Mouse (Mus musculus) neural tube, embryonic 15.5 days (tissue): ENCODE data around the gene Amz2. TPM values are rescaled to one million over a fixed set of nuclear protein-coding genes. Genes with fewer than 3 reads are reported as not detected.

Source experiments
- ATAC-seq: fragments of 200-750 bp; cut with Nextera tagmentation; 2 replicates; pipeline ENCODE4 v1.8.0; 2017; ENCODE audit warnings: mild to moderate bottlenecking, moderate TSS enrichment, moderate library complexity; ENCODE audit not compliant: low FRiP score
- H3K27ac ChIP-seq: fragments of 300-500 bp; sonication (generic); replicated peaks from 2 replicates; pipeline ENCODE4 v1.5.1; 2015; ENCODE audit warnings: mild to moderate bottlenecking, inconsistent platforms
- H3K27me3 ChIP-seq: fragments of 300-500 bp; sonication (generic); replicated peaks from 2 replicates; pipeline ENCODE4 v1.6.1; 2015; ENCODE audit warnings: inconsistent platforms
- H3K36me3 ChIP-seq: fragments of 300-500 bp; sonication (generic); 2 replicates; pipeline ENCODE4 v1.6.1; 2015; ENCODE audit warnings: inconsistent platforms
- H3K4me1 ChIP-seq: fragments of 300-500 bp; sonication (generic); 2 replicates; pipeline ENCODE4 v1.6.1; 2015; ENCODE audit warnings: inconsistent platforms
- H3K4me2 ChIP-seq: fragments of 300-500 bp; sonication (generic); 2 replicates; pipeline ENCODE4 v1.6.1; 2015; ENCODE audit warnings: inconsistent platforms, mild to moderate bottlenecking, moderate library complexity
- H3K4me3 ChIP-seq: fragments of 300-500 bp; sonication (generic); replicated peaks from 2 replicates; pipeline ENCODE4 v1.5.1; 2015; ENCODE audit warnings: mild to moderate bottlenecking, inconsistent platforms
- H3K9ac ChIP-seq: fragments of 300-500 bp; sonication (generic); replicated peaks from 2 replicates; pipeline ENCODE4 v1.6.1; 2015; ENCODE audit warnings: mild to moderate bottlenecking, inconsistent platforms
- H3K9me3 ChIP-seq: fragments of 300-500 bp; sonication (generic); replicated peaks from 2 replicates; pipeline ENCODE4 v1.6.1; 2016; ENCODE audit warnings: inconsistent platforms
- WGBS: fragments of 180-500 bp; shearing (Covaris S2); methylation state at CpG from one replicate; pipeline ENCODE4 v1.1.7; 2015; ENCODE audit warnings: mixed read lengths; 5-methylcytosine and 5-hydroxymethylcytosine counted together
- polyA plus RNA-seq: library from polyadenylated mRNA; unstranded; fragments of >200 nt; fragmentation: Nextera tagmentation; extraction: Ambion mirVana; gene quantifications from 2 replicates; pipeline ENCODE4 v1.2.1, GENCODE M21; 2015

The Amz2 gene
- polyA plus RNA-seq, 1 experiment from 2014 or later, result 50.1 TPM

GRCm38 (mm10) chr11:109423294-109423693, 2.5 kb upstream of the Amz2 start:
- Histone ChIP-seq H3K4me2 (no peak overlapping the region), H3K27me3 (no peaks in the 10 kb centered on the region), H3K9ac (no peak overlapping the region), H3K4me1 (peaks cover 14% of the 10 kb centered on the region), H3K36me3 (0 out of 2 replicates have a peak, but pooled peaks cover under 1% of the 10 kb centered on the region), H3K9me3 (no peaks in the 10 kb centered on the region), H3K4me3 (no peak overlapping the region), H3K27ac (no peak overlapping the region)
- 69% methylated on average over 1 of the region's 1 CpGs for WGBS
- no peak for ATAC-seq

GRCm38 (mm10) chr11:109426272-109426586, 483 bp downstream of the Amz2 start:
- Histone ChIP-seq H3K27me3 (no peaks in the 10 kb centered on the region), H3K9me3 (no peaks in the 10 kb centered on the region), H3K4me3 (peak overlapping the region; percentile 66), H3K4me2 (peak overlapping the region; percentile 70), H3K9ac (peak overlapping the region; percentile 76), H3K27ac (peak overlapping the region; percentile 88), H3K4me1 (peaks cover 18% of the 10 kb centered on the region), H3K36me3 (peaks cover 28% of the 10 kb centered on the region)
- no peak; the same call in 1 of the 2 replicates for ATAC-seq
- WGBS, result 0% methylated on average over 11 of the region's 11 CpGs

- Histone ChIP-seq H3K27me3 (no peaks in the 10 kb centered on the region), H3K4me2 (peak overlapping the region; percentile 70)
Measured at GRCm38 (mm10) chr11:109427353-109427752, 1.6 kb downstream of the Amz2 start.

GRCm38 (mm10) chr11:109434233-109434798, 8.6 kb downstream of the Amz2 start:
- Histone ChIP-seq H3K4me2 (no peak overlapping the region), H3K9ac (no peak overlapping the region), H3K4me3 (no peak overlapping the region), H3K9me3 (no peaks in the 10 kb centered on the region), H3K36me3 (peaks cover 68% of the 10 kb centered on the region), H3K27me3 (no peaks in the 10 kb centered on the region), H3K27ac (no peak overlapping the region), H3K4me1 (peaks cover 5% of the 10 kb centered on the region; the same call in 1 of the 2 replicates)
- 95% methylated on average over 16 of the region's 16 CpGs for WGBS
- ATAC-seq, result no peak

More at GRCm38 (mm10) chr11:109427353-109427752, 1.6 kb downstream of the Amz2 start:
- WGBS, result 96% methylated on average over 5 of the region's 5 CpGs
- peaks cover 31% of the 10 kb centered on the region for H3K36me3 ChIP-seq
- H3K4me1 ChIP-seq, result peaks cover 23% of the 10 kb centered on the region
- H3K9me3 ChIP-seq, result no peaks in the 10 kb centered on the region
- H3K27ac ChIP-seq, result no peak overlapping the region
- no peak for ATAC-seq
- no peak overlapping the region for H3K9ac ChIP-seq
- no peak overlapping the region for H3K4me3 ChIP-seq

GRCm38 (mm10) chr11:109436889-109437288, 11.1 kb downstream of the Amz2 start:
- no peak overlapping the region for H3K4me3 ChIP-seq
- no peaks in the 10 kb centered on the region for H3K27me3 ChIP-seq
- no peak overlapping the region for H3K9ac ChIP-seq
- H3K4me1 ChIP-seq, result peaks cover 12% of the 10 kb centered on the region
- H3K27ac ChIP-seq, result no peak overlapping the region
- H3K36me3 ChIP-seq, result peaks cover 51% of the 10 kb centered on the region
- ATAC-seq, result no peak
- 71% methylated on average over 8 of the region's 8 CpGs for WGBS
- no peaks in the 10 kb centered on the region for H3K9me3 ChIP-seq
- H3K4me2 ChIP-seq, result no peak overlapping the region

- no peak overlapping the region for H3K9ac ChIP-seq
- peak overlapping the region; percentile 73 for H3K4me2 ChIP-seq
- H3K36me3 ChIP-seq, result peaks cover 35% of the 10 kb centered on the region
Measured at GRCm38 (mm10) chr11:109439209-109439608, 13.5 kb downstream of the Amz2 start.

GRCm38 (mm10) chr11:109439829-109440340, 14.1 kb downstream of the Amz2 start:
- H3K4me2 ChIP-seq, result peak overlapping the region; percentile 73
- H3K27me3 ChIP-seq, result no peaks in the 10 kb centered on the region
- 2% methylated on average over 32 of the region's 32 CpGs for WGBS
- peaks cover 28% of the 10 kb centered on the region for H3K36me3 ChIP-seq
- peak overlapping the region; percentile 25; the same call in 1 of the 2 replicates for H3K27ac ChIP-seq
- peaks cover 12% of the 10 kb centered on the region for H3K4me1 ChIP-seq
- H3K9ac ChIP-seq, result peak overlapping the region; percentile 55
- peak; percentile 30 for ATAC-seq
- no peaks in the 10 kb centered on the region for H3K9me3 ChIP-seq
- H3K4me3 ChIP-seq, result peak overlapping the region; percentile 43

More at GRCm38 (mm10) chr11:109439209-109439608, 13.5 kb downstream of the Amz2 start:
- WGBS, result 16% methylated on average over 5 of the region's 5 CpGs
- peaks cover 12% of the 10 kb centered on the region for H3K4me1 ChIP-seq
- ATAC-seq, result peak; percentile 40
- H3K4me3 ChIP-seq, result no peak overlapping the region
- H3K9me3 ChIP-seq, result no peaks in the 10 kb centered on the region
- H3K27me3 ChIP-seq, result no peaks in the 10 kb centered on the region
- 0 out of 2 replicates have a peak overlapping the region, but pooled peaks have one; percentile 25 for H3K27ac ChIP-seq

- Histone ChIP-seq H3K4me2 (peak overlapping the region; percentile 73), H3K9ac (no peak overlapping the region), H3K4me1 (peaks cover 12% of the 10 kb centered on the region), H3K27me3 (no peaks in the 10 kb centered on the region), H3K4me3 (no peak overlapping the region), H3K27ac (no peak overlapping the region), H3K9me3 (no peaks in the 10 kb centered on the region), H3K36me3 (peaks cover 20% of the 10 kb centered on the region)
- no peak for ATAC-seq
- WGBS, result 66% methylated on average over 4 of the region's 4 CpGs
Measured at GRCm38 (mm10) chr11:109440641-109441040, 14.9 kb downstream of the Amz2 start.

GRCm38 (mm10) chr11:109441119-109441518, 15.4 kb downstream of the Amz2 start:
- H3K36me3 ChIP-seq, result peaks cover 17% of the 10 kb centered on the region
- H3K9ac ChIP-seq, result no peak overlapping the region
- no peak overlapping the region for H3K4me3 ChIP-seq
- no peak for ATAC-seq
- 57% methylated on average over 3 of the region's 3 CpGs for WGBS
- H3K9me3 ChIP-seq, result no peaks in the 10 kb centered on the region
- H3K4me1 ChIP-seq, result peaks cover 14% of the 10 kb centered on the region
- H3K27me3 ChIP-seq, result no peaks in the 10 kb centered on the region
- H3K27ac ChIP-seq, result no peak overlapping the region
- H3K4me2 ChIP-seq, result no peak overlapping the region

GRCm38 (mm10) chr11:109442166-109442730, 16.5 kb downstream of the Amz2 start:
- H3K4me3 ChIP-seq, result no peak overlapping the region
- peaks cover 14% of the 10 kb centered on the region for H3K4me1 ChIP-seq
- no peaks in the 10 kb centered on the region for H3K9me3 ChIP-seq
- H3K27ac ChIP-seq, result no peak overlapping the region
- no peak for ATAC-seq
- 77% methylated on average over 5 of the region's 5 CpGs for WGBS
- H3K36me3 ChIP-seq, result peaks cover 8% of the 10 kb centered on the region
- H3K27me3 ChIP-seq, result no peaks in the 10 kb centered on the region
- no peak overlapping the region for H3K4me2 ChIP-seq
- H3K9ac ChIP-seq, result no peak overlapping the region

- Histone ChIP-seq H3K36me3 (no peaks in the 10 kb centered on the region), H3K4me3 (no peak overlapping the region), H3K4me1 (peaks cover 14% of the 10 kb centered on the region), H3K27ac (no peak overlapping the region), H3K9me3 (no peaks in the 10 kb centered on the region), H3K4me2 (no peak overlapping the region), H3K9ac (no peak overlapping the region), H3K27me3 (no peaks in the 10 kb centered on the region)
- no peak for ATAC-seq
- 91% methylated on average over 8 of the region's 8 CpGs for WGBS
Measured at GRCm38 (mm10) chr11:109443468-109444263, 17.9 kb downstream of the Amz2 start.
